Mouse (Mus musculus) C2C12 (cell line): ENCODE data around the gene Il18bp. TPM values are rescaled to one million over a fixed set of nuclear protein-coding genes. Genes with fewer than 3 reads are reported as not detected.
A peak's percentile ranks its signal among the peaks of the same experiment; 100 is the strongest.

Source experiments
- H3K27me3 ChIP-seq: one replicate; pipeline ENCODE4 v1.6.1; 2011; ENCODE audit not compliant: control insufficient read depth, insufficient read depth, insufficient read length
- H3K36me3 ChIP-seq: one replicate; pipeline ENCODE4 v1.6.1; 2011; ENCODE audit not compliant: control insufficient read depth, insufficient read depth
- H3K4me3 ChIP-seq: one replicate; pipeline ENCODE4 v1.5.1; 2011; ENCODE audit warnings: mild to moderate bottlenecking, control low read depth; ENCODE audit not compliant: poor library complexity, insufficient read depth, severe bottlenecking
- H3K79me2 ChIP-seq: one replicate; pipeline ENCODE4 v1.6.1; 2011; ENCODE audit not compliant: control insufficient read depth, insufficient read depth
- H3K79me3 ChIP-seq: one replicate; pipeline ENCODE4 v1.6.1; 2011; ENCODE audit warnings: low read depth, control low read depth
- H3ac ChIP-seq: one replicate; pipeline ENCODE3; 2011; ENCODE audit warnings: low read depth; ENCODE audit not compliant: control insufficient read depth, insufficient read length
- CEBPB ChIP-seq: IDR thresholded peaks from one replicate; pipeline ENCODE4 v1.6.1; 2011; ENCODE audit warnings: low read depth, mild to moderate bottlenecking, control low read depth, moderate library complexity
- CTCF ChIP-seq: IDR thresholded peaks from one replicate; pipeline ENCODE4 v1.5.1; 2011; ENCODE audit not compliant: control insufficient read depth, insufficient read depth, insufficient read length
- FOSL1 ChIP-seq: IDR thresholded peaks from one replicate; pipeline ENCODE4 v1.8.0; 2011; ENCODE audit warnings: mild to moderate bottlenecking, low read length; ENCODE audit not compliant: poor library complexity, insufficient read depth, severe bottlenecking
- MAX ChIP-seq: IDR thresholded peaks from one replicate; pipeline ENCODE4 v1.6.1; 2011; ENCODE audit warnings: mild to moderate bottlenecking, control low read depth
- MYOD1 ChIP-seq: IDR thresholded peaks from one replicate; pipeline ENCODE4 v1.6.1; 2011; ENCODE audit warnings: low read depth; ENCODE audit not compliant: control insufficient read depth, insufficient read length
- MYOG ChIP-seq: IDR thresholded peaks from one replicate; pipeline ENCODE4 v1.6.1; 2011; ENCODE audit not compliant: control insufficient read depth, insufficient read length; ENCODE audit errors: extremely low read depth
- USF1 ChIP-seq: IDR thresholded peaks from one replicate; pipeline ENCODE4 v1.6.1; 2011; ENCODE audit warnings: low read depth, mild to moderate bottlenecking, control low read depth, moderate library complexity
- polyA plus RNA-seq: library from polyadenylated mRNA; unstranded; fragments of >200 nt; fragmentation: generic; extraction: Trizol; gene quantifications from one replicate; pipeline ENCODE4 v1.2.1, GENCODE M21; 2012; ENCODE audit warnings: missing spikeins

The Il18bp gene
- polyA plus RNA-seq, 1 experiment, result 0.95 TPM

DNA sequence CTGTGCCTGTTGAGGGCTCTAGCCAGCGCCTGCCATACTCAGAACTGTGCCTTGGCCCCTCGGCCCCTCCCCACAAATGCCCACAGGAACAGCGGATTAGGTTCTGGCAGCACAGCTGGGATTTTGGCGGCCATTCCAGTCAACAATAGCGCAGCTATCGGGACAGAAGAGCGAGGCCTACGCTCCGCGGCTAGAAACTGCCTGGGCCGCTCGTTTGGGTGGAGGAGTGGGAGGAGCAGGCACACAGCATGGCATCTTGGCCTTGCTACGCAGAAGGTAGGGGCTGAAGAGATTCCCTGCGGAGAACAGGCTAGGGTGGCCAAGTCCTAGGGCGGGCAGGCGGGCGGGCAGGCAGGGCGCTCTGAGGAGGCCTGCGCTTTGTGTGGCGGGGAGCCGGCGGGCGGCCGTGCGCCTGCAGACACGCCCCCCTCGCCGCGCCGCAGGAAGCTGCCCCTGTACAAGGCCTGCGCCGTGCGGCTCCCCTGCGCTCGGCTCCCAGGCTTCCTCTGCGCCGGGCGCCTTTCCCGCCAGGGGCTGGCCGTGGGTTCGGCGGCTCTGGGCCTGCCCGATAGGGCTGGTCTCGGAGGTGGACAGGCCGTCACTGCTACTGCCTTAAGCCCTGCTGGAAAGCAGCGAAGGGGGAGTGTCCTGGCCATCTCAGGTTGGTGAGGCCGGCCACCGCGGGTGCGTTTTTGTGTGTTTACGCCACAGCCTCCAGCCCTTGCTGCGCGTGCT, 48.6 kb downstream of the Il18bp start:
- H3K4me3 ChIP-seq, result peak overlapping the region; percentile 35
- peak overlapping the region; percentile 76 for H3ac ChIP-seq
- H3K36me3 ChIP-seq, result no peaks in the 10 kb centered on the region
- H3K79me2 ChIP-seq, result peaks cover 87% of the 10 kb centered on the region
- TF ChIP-seq FOSL1 (no peak), MAX (peak; percentile 36)
- H3K27me3 ChIP-seq, result no peaks in the 10 kb centered on the region
- H3K79me3 ChIP-seq, result peaks cover 71% of the 10 kb centered on the region

DNA sequence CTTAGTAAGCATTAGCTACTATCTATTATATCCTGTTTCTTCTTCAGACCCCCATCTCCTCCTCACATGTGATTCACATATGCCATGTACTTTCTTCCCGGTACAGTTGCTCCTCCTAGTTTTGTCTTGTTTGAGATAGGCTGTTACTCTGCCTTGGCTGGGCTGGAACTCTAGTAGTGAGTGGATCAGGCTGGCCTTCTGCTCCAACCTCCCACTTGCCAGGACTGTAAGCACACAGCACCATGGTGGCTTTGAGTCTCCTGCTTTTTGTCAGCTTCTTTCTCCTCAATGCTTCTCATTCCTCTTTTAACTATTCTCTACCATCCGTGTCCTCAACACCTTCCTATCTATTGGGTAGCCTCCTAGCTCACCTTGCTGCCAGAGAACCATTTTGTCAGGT, 49.7 kb downstream of the Il18bp start:
- no peak overlapping the region for H3K4me3 ChIP-seq
- H3K36me3 ChIP-seq, result no peaks in the 10 kb centered on the region
- peaks cover 61% of the 10 kb centered on the region for H3K79me3 ChIP-seq
- H3K79me2 ChIP-seq, result peaks cover 85% of the 10 kb centered on the region
- no peaks in the 10 kb centered on the region for H3K27me3 ChIP-seq
- no peak overlapping the region for H3ac ChIP-seq
- no peak for TF ChIP-seq USF1
- no peak for TF ChIP-seq MYOG
- no peak for TF ChIP-seq FOSL1
- no peak for TF ChIP-seq MAX
- no peak for TF ChIP-seq MYOD1
- no peak for TF ChIP-seq CTCF
- no peak for TF ChIP-seq CEBPB

DNA sequence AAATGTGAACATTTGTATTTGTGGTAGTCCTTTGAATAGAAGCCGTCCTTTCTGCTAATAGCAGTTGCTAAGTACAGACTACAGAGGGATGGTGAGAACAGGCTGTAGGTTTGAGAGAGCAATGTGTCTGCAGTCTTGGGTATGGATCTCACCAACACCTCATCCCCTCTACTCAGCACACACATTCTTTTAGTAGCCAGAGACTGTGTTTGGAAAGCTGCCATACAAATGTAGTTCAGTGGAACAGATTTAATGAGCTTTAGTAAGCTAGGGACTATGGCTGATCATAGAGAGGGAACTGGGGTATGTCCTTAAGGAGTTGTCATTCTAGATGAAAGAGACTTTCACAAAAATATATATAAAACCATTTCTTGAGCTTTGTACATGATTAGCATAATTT, 51.2 kb downstream of the Il18bp start:
- Histone ChIP-seq H3K79me3 (peaks cover 53% of the 10 kb centered on the region), H3K36me3 (no peaks in the 10 kb centered on the region), H3K27me3 (no peaks in the 10 kb centered on the region), H3K79me2 (peaks cover 83% of the 10 kb centered on the region), H3K4me3 (no peak overlapping the region), H3ac (no peak overlapping the region)
- TF ChIP-seq MYOD1 (no peak), MYOG (no peak), CTCF (no peak), USF1 (no peak), MAX (no peak), FOSL1 (no peak), CEBPB (no peak)

DNA sequence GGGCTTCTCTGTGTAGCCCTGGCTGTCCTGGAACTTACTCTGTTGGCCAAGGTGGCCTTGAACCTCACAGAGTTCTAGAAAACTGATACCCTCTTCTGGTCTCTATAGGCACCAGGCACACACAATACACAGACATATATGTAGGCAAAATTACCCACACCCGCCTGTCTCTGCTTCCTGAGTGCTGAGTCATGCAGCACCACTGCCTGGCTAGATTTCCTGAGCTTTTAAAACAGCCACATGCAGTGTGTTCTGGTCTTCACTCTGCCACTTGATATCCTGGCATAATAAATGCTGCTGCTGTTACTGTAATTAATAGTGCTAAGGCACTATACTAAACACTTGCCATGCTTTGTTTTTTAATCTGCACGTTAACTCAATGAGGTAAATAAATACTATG, 52.9 kb downstream of the Il18bp start:
- Histone ChIP-seq H3K4me3 (no peak overlapping the region), H3ac (no peak overlapping the region)
- TF ChIP-seq CEBPB, result no peak
- no peak for TF ChIP-seq MYOD1
- no peak for TF ChIP-seq CTCF
- TF ChIP-seq USF1, result no peak
- no peak for TF ChIP-seq MYOG

More for the DNA sequence above, 52.9 kb downstream of the Il18bp start:
- H3K27me3 ChIP-seq, result no peaks in the 10 kb centered on the region
- peaks cover 76% of the 10 kb centered on the region for H3K79me2 ChIP-seq
- H3K36me3 ChIP-seq, result no peaks in the 10 kb centered on the region
- H3K79me3 ChIP-seq, result peaks cover 45% of the 10 kb centered on the region

Other genes with a start within 250 kb of the Il18bp start
- 0.05 TPM for gene Phox2a, start 200.4 kb downstream of the Il18bp start, polyA plus RNA-seq
- gene Inppl1, start 180.5 kb downstream of the Il18bp start, polyA plus RNA-seq, result 116 TPM
- 0.08 TPM for gene Folr2, start 161.5 kb downstream of the Il18bp start, polyA plus RNA-seq
- 85.0 TPM for gene Anapc15, start 155.0 kb downstream of the Il18bp start, polyA plus RNA-seq
- gene Folr1, start 147.9 kb downstream of the Il18bp start, polyA plus RNA-seq, result 0.67 TPM
- 200 TPM for gene Lamtor1, start 112.8 kb downstream of the Il18bp start, polyA plus RNA-seq
- 0.12 TPM for gene Tomt, start 112.3 kb downstream of the Il18bp start, polyA plus RNA-seq
- gene Lrrc51, start 84.8 kb downstream of the Il18bp start, polyA plus RNA-seq, result 1.7 TPM
- gene Numa1, start 84.6 kb downstream of the Il18bp start, polyA plus RNA-seq, result 80.4 TPM
- gene Rnf121, start 46.8 kb upstream of the Il18bp start, polyA plus RNA-seq, result 55.8 TPM
- 13.2 TPM for gene Xndc1, start 46.8 kb upstream of the Il18bp start, polyA plus RNA-seq
- gene Xntrpc, start 47.0 kb upstream of the Il18bp start, polyA plus RNA-seq, result 0.16 TPM
- not detected for gene Trpc2, start 64.4 kb upstream of the Il18bp start, polyA plus RNA-seq
- gene Art1, start 83.1 kb upstream of the Il18bp start, polyA plus RNA-seq, result 0.05 TPM
- not detected for gene Art5, start 90.8 kb upstream of the Il18bp start, polyA plus RNA-seq
- gene Chrna10, start 98.1 kb upstream of the Il18bp start, polyA plus RNA-seq, result 0.01 TPM
- gene Nup98, start 191.5 kb upstream of the Il18bp start, polyA plus RNA-seq, result 23.0 TPM
- gene Pgap2, start 191.5 kb upstream of the Il18bp start, polyA plus RNA-seq, result 22.6 TPM
- 95.1 TPM for gene Rhog, start 237.4 kb upstream of the Il18bp start, polyA plus RNA-seq
- gene Stim1, start 249.1 kb upstream of the Il18bp start, polyA plus RNA-seq, result 8.6 TPM